Mouse (Mus musculus): ENCODE measurements around the gene Ndufs6. TPM values are rescaled to one million over a fixed set of nuclear protein-coding genes. Genes with fewer than 3 reads are reported as not detected.

Ndufs6 gene
- total and polyA plus RNA-seq, 2 experiments: 115 to 252 TPM

GRCm38 (mm10) chr13:73282407-73282806, 45.9 kb downstream of the Ndufs6 start:
- no peak overlapping the region for H3K4me3 ChIP-seq (ENCODE audit: insufficient read depth, low read depth, low read length)
- no peaks in the 10 kb centered on the region for H3K27me3 ChIP-seq (ENCODE audit: control insufficient read depth, insufficient read depth, low read length)
- no peaks in the 10 kb centered on the region for H3K36me3 ChIP-seq (ENCODE audit: control insufficient read depth, insufficient read depth, low read length)
- no peak for DNase-seq (ENCODE audit: extremely low read depth, low read depth, low spot score)
- no peak overlapping the region for H3K27ac ChIP-seq (replicated peaks; ENCODE audit: insufficient read depth, low read depth, low read length)
- 82% methylated on average over 2 of the region's 2 CpGs for WGBS
- TF ChIP-seq CTCF (IDR thresholded peaks at IDR 0.05; ENCODE audit: low read depth, low read length) (no peak), POLR2A (IDR thresholded peaks at IDR 0.05; ENCODE audit: extremely low read depth, insufficient read depth, low read length) (no peak)
- H3K9ac ChIP-seq (ENCODE audit: low read depth, low read length): no peak overlapping the region
- no peaks in the 10 kb centered on the region for H3K79me2 ChIP-seq (ENCODE audit: control insufficient read depth, insufficient read depth, low read length)
- no peaks in the 10 kb centered on the region for H3K4me1 ChIP-seq (ENCODE audit: control insufficient read depth, insufficient read depth, low read length)

GRCm38 (mm10) chr13:73279196-73279595, 49.1 kb downstream of the Ndufs6 start:
- Histone ChIP-seq H3K27me3 (ENCODE audit: control insufficient read depth, insufficient read depth, low read length) (no peaks in the 10 kb centered on the region), H3K4me3 (ENCODE audit: insufficient read depth, low read depth, low read length) (no peak overlapping the region), H3K4me1 (ENCODE audit: control insufficient read depth, insufficient read depth, low read length) (no peaks in the 10 kb centered on the region), H3K36me3 (ENCODE audit: control insufficient read depth, insufficient read depth, low read length) (no peaks in the 10 kb centered on the region), H3K9ac (ENCODE audit: low read depth, low read length) (no peak overlapping the region), H3K27ac (replicated peaks; ENCODE audit: insufficient read depth, low read depth, low read length) (no peak overlapping the region), H3K79me2 (ENCODE audit: control insufficient read depth, insufficient read depth, low read length) (no peaks in the 10 kb centered on the region)
- 89% methylated on average over 1 of the region's 1 CpGs for WGBS
- DNase-seq (ENCODE audit: extremely low read depth, low read depth, low spot score): no peak
- TF ChIP-seq CTCF (IDR thresholded peaks at IDR 0.05; ENCODE audit: low read depth, low read length) (no peak), POLR2A (IDR thresholded peaks at IDR 0.05; ENCODE audit: extremely low read depth, insufficient read depth, low read length) (no peak)

GRCm38 (mm10) chr13:73277797-73278196, 50.5 kb downstream of the Ndufs6 start:
- H3K79me2 ChIP-seq (ENCODE audit: control insufficient read depth, insufficient read depth, low read length): no peaks in the 10 kb centered on the region
- no peaks in the 10 kb centered on the region for H3K4me1 ChIP-seq (ENCODE audit: control insufficient read depth, insufficient read depth, low read length)
- no peak for DNase-seq (ENCODE audit: extremely low read depth, low read depth, low spot score)
- WGBS: 13% methylated on average over 1 of the region's 1 CpGs
- TF ChIP-seq CTCF (IDR thresholded peaks at IDR 0.05; ENCODE audit: low read depth, low read length) (no peak), POLR2A (IDR thresholded peaks at IDR 0.05; ENCODE audit: extremely low read depth, insufficient read depth, low read length) (no peak)
- H3K36me3 ChIP-seq (ENCODE audit: control insufficient read depth, insufficient read depth, low read length): no peaks in the 10 kb centered on the region
- H3K27ac ChIP-seq (replicated peaks; ENCODE audit: insufficient read depth, low read depth, low read length): no peak overlapping the region
- H3K9ac ChIP-seq (ENCODE audit: low read depth, low read length): no peak overlapping the region
- no peak overlapping the region for H3K4me3 ChIP-seq (ENCODE audit: insufficient read depth, low read depth, low read length)
- no peaks in the 10 kb centered on the region for H3K27me3 ChIP-seq (ENCODE audit: control insufficient read depth, insufficient read depth, low read length)

GRCm38 (mm10) chr13:73277361-73277760, 51.0 kb downstream of the Ndufs6 start:
- WGBS: 81% methylated on average over 6 of the region's 6 CpGs
- TF ChIP-seq POLR2A (IDR thresholded peaks at IDR 0.05; ENCODE audit: extremely low read depth, insufficient read depth, low read length) (no peak), CTCF (IDR thresholded peaks at IDR 0.05; ENCODE audit: low read depth, low read length) (no peak)
- no peak for DNase-seq (ENCODE audit: extremely low read depth, low read depth, low spot score)
- Histone ChIP-seq H3K27ac (replicated peaks; ENCODE audit: insufficient read depth, low read depth, low read length) (no peak overlapping the region), H3K36me3 (ENCODE audit: control insufficient read depth, insufficient read depth, low read length) (no peaks in the 10 kb centered on the region), H3K27me3 (ENCODE audit: control insufficient read depth, insufficient read depth, low read length) (no peaks in the 10 kb centered on the region), H3K9ac (ENCODE audit: low read depth, low read length) (no peak overlapping the region), H3K4me1 (ENCODE audit: control insufficient read depth, insufficient read depth, low read length) (no peaks in the 10 kb centered on the region), H3K4me3 (ENCODE audit: insufficient read depth, low read depth, low read length) (no peak overlapping the region), H3K79me2 (ENCODE audit: control insufficient read depth, insufficient read depth, low read length) (no peaks in the 10 kb centered on the region)

DNA sequence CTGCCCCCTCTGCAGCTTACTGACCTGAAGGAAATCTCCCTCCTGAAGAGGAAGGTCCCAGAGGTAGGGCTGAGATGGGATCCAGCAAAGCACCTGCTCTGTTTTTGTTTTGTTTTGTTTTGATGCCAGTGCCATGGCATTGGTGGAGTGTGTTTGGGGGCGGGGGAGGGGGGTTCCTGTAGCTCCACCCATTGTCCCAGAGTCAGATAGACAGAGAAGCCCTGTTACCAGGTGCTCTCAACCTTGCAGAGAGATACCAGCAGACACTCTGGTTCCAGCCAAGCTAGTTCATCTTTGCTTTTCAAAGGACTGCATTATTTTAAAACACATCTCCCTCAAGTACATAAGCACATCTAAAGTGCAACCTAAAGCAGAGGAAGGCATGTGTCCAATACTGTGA, 54.8 kb downstream of the Ndufs6 start:
- Histone ChIP-seq H3K27ac (replicated peaks; ENCODE audit: insufficient read depth, low read depth, low read length) (no peak overlapping the region), H3K36me3 (ENCODE audit: control insufficient read depth, insufficient read depth, low read length) (no peaks in the 10 kb centered on the region), H3K79me2 (ENCODE audit: control insufficient read depth, insufficient read depth, low read length) (no peaks in the 10 kb centered on the region), H3K27me3 (ENCODE audit: control insufficient read depth, insufficient read depth, low read length) (peaks cover 5% of the 10 kb centered on the region; the same call in 1 of the 2 replicates), H3K4me1 (ENCODE audit: control insufficient read depth, insufficient read depth, low read length) (no peaks in the 10 kb centered on the region), H3K4me3 (ENCODE audit: insufficient read depth, low read depth, low read length) (no peak overlapping the region), H3K9ac (ENCODE audit: low read depth, low read length) (no peak overlapping the region)
- no peak for DNase-seq (ENCODE audit: extremely low read depth, low read depth, low spot score)
- TF ChIP-seq CTCF (IDR thresholded peaks at IDR 0.05; ENCODE audit: low read depth, low read length): no peak
- no peak for TF ChIP-seq POLR2A (IDR thresholded peaks at IDR 0.05; ENCODE audit: extremely low read depth, insufficient read depth, low read length)
- WGBS: 20% methylated on average over 1 of the region's 1 CpGs

- Histone ChIP-seq H3K27ac (replicated peaks; ENCODE audit: insufficient read depth, low read depth, low read length) (no peak overlapping the region), H3K4me1 (ENCODE audit: control insufficient read depth, insufficient read depth, low read length) (no peaks in the 10 kb centered on the region), H3K79me2 (ENCODE audit: control insufficient read depth, insufficient read depth, low read length) (no peaks in the 10 kb centered on the region), H3K27me3 (ENCODE audit: control insufficient read depth, insufficient read depth, low read length) (peaks cover 5% of the 10 kb centered on the region; the same call in 1 of the 2 replicates), H3K9ac (ENCODE audit: low read depth, low read length) (no peak overlapping the region), H3K36me3 (ENCODE audit: control insufficient read depth, insufficient read depth, low read length) (no peaks in the 10 kb centered on the region), H3K4me3 (ENCODE audit: insufficient read depth, low read depth, low read length) (no peak overlapping the region)
- DNase-seq (ENCODE audit: extremely low read depth, low read depth, low spot score): peak; percentile 16
- TF ChIP-seq POLR2A (IDR thresholded peaks at IDR 0.05; ENCODE audit: extremely low read depth, insufficient read depth, low read length): no peak
- TF ChIP-seq CTCF (IDR thresholded peaks at IDR 0.05; ENCODE audit: low read depth, low read length): no peak
Observed at GRCm38 (mm10) chr13:73272794-73273282, 55.5 kb downstream of the Ndufs6 start.

Measured in liver, adult 2 months (tissue).